Mouse (Mus musculus) spleen, postnatal 0 days (tissue): Measurements from ENCODE around the gene Cfap99. TPM values are rescaled to one million over a fixed set of nuclear protein-coding genes. Genes with fewer than 3 reads are reported as not detected.

Experiments
- polyA plus RNA-seq: library from polyadenylated mRNA; unstranded; fragments of >200 nt; fragmentation: Nextera tagmentation; extraction: Ambion mirVana; gene quantifications from 2 replicates; pipeline ENCODE4 v1.2.1, GENCODE M21; 2015

Gene Cfap99
- not detected in 2 replicates for polyA plus RNA-seq

GRCm38 (mm10) chr5:34288154-34288716 is at the start of gene Cfap99, which contains the start of gene Zfyve28:
Cfap99 (plus strand) TSS chr5:34288600.
Zfyve28 (minus strand) TSS chr5:34288449.

GRCm38 (mm10) chr5:34336097-34336774 is 47.8 kb downstream of the Cfap99 start, which contains the start of gene Rnf4:
Rnf4 (plus strand) TSS chr5:34336289.

GRCm38 (mm10) chr5:34369341-34370021 is 81.1 kb downstream of the Cfap99 start, which contains the start of gene Fam193a:
Fam193a (plus strand) TSS chr5:34369933.

Other genes starting within 250 kb of the Cfap99 start
- 1.8 and 4.2 TPM in 2 replicates for gene Poln, start 119.2 kb upstream of the Cfap99 start, polyA plus RNA-seq
- 32.3 and 35.7 TPM in 2 replicates for gene Haus3, start 119.1 kb upstream of the Cfap99 start, polyA plus RNA-seq
- gene Mxd4, start 100.9 kb upstream of the Cfap99 start, polyA plus RNA-seq: 16.0 and 21.2 TPM in 2 replicates
- 0.13 TPM in 2 replicates for gene Zfyve28, start 151 bp upstream of the Cfap99 start, polyA plus RNA-seq
- gene Rnf4, start 47.7 kb downstream of the Cfap99 start, polyA plus RNA-seq: 73.5 and 75.8 TPM in 2 replicates
- gene Fam193a, start 81.3 kb downstream of the Cfap99 start, polyA plus RNA-seq: 6.9 and 8.2 TPM in 2 replicates
- gene Tnip2, start 225.4 kb downstream of the Cfap99 start, polyA plus RNA-seq: 8.9 and 11.9 TPM in 2 replicates
- 12.9 and 15.5 TPM in 2 replicates for gene Sh3bp2, start 237.2 kb downstream of the Cfap99 start, polyA plus RNA-seq